Mouse (Mus musculus) embryonic facial prominence, embryonic 10.5 days (tissue): ENCODE measurements at regions not wholly inside any gene's neighbourhood (a gene's known extent, or its start where the extent isn't known, plus 50 kb on each side); places are given as distances from the start of the nearest gene placed in this dataset.
A peak's percentile ranks its signal among the peaks of the same experiment; 100 is the strongest.

Experiments used
- DNase-seq: peaks from one replicate; pipeline ENCODE4 v3.0.0-alpha.2; 2017; ENCODE audit warnings: low spot score
- H3K27ac ChIP-seq: fragments of 300-500 bp; sonication (generic); replicated peaks from 2 replicates; pipeline ENCODE4 v1.5.1; 2016; ENCODE audit warnings: mild to moderate bottlenecking
- H3K27me3 ChIP-seq: fragments of 300-500 bp; sonication (generic); replicated peaks from 2 replicates; pipeline ENCODE4 v1.6.1; 2016; ENCODE audit warnings: low read depth, mild to moderate bottlenecking; ENCODE audit not compliant: poor library complexity, severe bottlenecking
- H3K36me3 ChIP-seq: fragments of 300-500 bp; sonication (generic); replicated peaks from 2 replicates; pipeline ENCODE4 v1.6.1; 2016; ENCODE audit warnings: mild to moderate bottlenecking, moderate library complexity
- H3K4me1 ChIP-seq: fragments of 300-500 bp; sonication (generic); 2 replicates; pipeline ENCODE4 v1.6.1; 2016
- H3K4me3 ChIP-seq: fragments of 300-500 bp; sonication (generic); 2 replicates; pipeline ENCODE4 v1.5.1; 2016; ENCODE audit warnings: mild to moderate bottlenecking, moderate library complexity
- H3K9me3 ChIP-seq: fragments of 300-500 bp; sonication (generic); 2 replicates; pipeline ENCODE4 v1.6.1; 2016; ENCODE audit warnings: mild to moderate bottlenecking
- WGBS: fragments of 180-500 bp; shearing (Covaris S2); methylation state at CpG from one replicate; pipeline ENCODE4 v1.1.7; 2016; 5-methylcytosine and 5-hydroxymethylcytosine counted together

GRCm38 (mm10) chr19:49019426-49019825 lies 813.6 kb downstream of the Sorcs3 start:
- no peak overlapping the region for H3K4me3 ChIP-seq
- no peaks in the 10 kb centered on the region for H3K4me1 ChIP-seq
- H3K27ac ChIP-seq: no peak overlapping the region
- WGBS: 79% methylated on average over 4 of the region's 4 CpGs
- no peaks in the 10 kb centered on the region for H3K36me3 ChIP-seq
- peak; percentile 10 for DNase-seq
- H3K9me3 ChIP-seq: peaks cover 2% of the 10 kb centered on the region; the same call in 1 of the 2 replicates
- H3K27me3 ChIP-seq: no peaks in the 10 kb centered on the region
